Mouse (Mus musculus) left cerebral cortex, postnatal 36 days (tissue): ENCODE measurements around the gene Rnf222. TPM values are rescaled to one million over a fixed set of nuclear protein-coding genes. Genes with fewer than 3 reads are reported as not detected.

ENCODE experiments used
- DNase-seq, 2 experiments: peaks; one replicate each; pipeline ENCODE4 v3.0.0; 2021 to 2022; ENCODE audit warnings: low spot score in 2 of 2, mixed read lengths in 1 of 2
- intact Hi-C: fragments of 180-260 bp; cut with DNase I; formaldehyde crosslinking; loops from one replicate; pipeline ENCODE4 v1.15.1; 2025
- total RNA-seq, 2 experiments: library from RNA; stranded (reverse); gene quantifications; 2 replicates each; pipeline ENCODE4 v1.2.3; 2021

Rnf222 gene
- total RNA-seq, 2 experiments from 2014 or later: not detected

DNA sequence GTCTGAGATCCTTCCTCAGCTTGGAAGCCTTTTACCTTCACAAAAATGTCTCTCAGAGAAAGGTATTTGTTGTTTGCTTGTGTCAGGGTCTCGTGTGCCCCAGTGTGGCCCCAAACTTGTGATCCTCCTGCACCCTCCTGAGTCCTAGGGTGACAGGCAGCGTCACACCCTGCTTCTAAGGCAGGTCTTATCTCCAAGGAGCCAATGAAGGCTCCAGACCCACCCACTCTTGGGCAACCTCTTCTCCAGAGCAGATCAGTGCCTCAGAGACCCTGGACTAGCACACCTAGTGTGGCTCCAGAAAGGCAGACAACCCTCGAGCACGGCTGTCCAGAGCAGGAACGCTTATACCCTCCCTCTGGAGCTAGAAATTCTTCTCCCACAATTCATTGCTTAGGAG is 4.0 kb upstream of the Rnf222 start:
- DNase-seq: no peak
- intact Hi-C loops: no loop called here

DNA sequence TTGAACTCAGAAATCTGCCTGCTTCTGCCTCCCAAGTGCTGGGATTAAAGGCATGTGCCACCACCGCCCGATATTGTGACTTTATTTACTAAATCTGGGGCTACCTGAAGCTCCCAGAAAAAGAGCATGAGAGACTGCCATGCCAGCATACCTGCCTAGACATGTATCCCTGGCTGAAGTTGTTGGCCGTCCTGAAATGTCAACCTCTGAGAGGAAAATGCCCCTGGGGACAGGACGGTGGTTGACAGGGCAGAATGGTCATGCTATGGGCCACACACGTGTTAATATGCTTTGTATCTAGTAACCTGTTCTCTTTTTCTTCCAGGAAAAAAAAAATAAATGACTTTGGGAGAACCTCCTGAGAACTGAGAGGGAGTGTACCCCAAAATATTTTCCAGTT is 2.3 kb upstream of the Rnf222 start:
- intact Hi-C loops: no loop called here
- DNase-seq: no peak

DNA sequence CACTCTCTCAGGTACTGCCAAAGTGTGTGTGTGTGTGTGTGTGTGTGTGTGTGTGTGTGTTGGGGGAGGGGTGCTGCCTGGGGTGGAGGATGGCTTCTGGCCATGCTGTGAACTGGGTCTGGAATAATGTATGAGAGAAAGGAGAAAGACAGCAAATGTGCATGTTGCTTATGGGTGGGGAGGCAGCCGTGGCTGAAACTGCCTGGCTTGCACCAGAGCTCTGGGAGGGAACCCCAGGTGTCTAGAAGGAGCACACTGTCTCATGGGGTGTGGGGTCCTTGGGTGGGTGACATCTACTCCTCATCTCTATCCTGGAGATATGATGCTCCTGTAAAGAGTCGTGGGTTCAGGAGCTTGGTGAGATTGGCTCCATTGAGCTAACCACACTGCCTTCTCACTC is 300 bp downstream of the Rnf222 start:
- intact Hi-C loops: no loop called here
- no peak for DNase-seq

DNA sequence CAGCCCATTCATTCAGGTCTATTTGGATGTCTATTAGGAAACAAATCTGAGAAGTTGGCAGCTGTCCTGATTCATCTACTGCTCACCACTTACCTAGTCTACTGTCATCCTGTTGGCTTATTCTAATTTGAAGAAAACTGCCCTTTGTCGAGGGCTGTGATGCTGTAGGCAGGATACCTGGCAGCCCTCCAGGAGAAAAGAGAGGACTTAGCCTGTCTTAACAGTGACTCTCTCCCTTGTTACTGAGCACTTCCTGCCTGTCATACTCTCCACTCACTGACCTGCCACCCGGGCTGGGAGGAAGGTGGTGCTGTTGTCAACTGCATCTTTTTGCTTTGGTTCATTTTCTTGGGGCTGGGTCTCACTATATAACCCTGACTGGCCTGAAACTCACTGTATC is 2.3 kb downstream of the Rnf222 start:
- no peak for DNase-seq
- intact Hi-C loops: no loop called here

DNA sequence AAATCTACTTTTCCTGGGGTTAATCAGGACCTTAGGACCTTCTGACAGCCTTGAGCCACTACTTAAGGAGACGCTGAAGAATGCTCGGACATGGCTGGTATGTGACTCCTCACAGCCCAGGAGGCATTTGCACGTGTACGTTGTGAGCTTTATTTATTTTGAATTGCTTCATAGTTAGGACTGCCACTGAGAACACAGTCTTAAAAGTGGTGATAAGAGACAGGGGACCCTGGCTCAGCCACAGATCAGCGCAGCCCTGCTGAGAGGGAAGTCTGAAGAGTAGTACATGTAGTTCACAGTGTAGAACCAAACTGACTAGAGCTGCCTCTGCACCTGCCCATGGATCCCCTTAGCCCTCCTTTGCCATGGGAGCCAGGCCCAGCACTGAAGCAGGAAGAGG is 3.5 kb downstream of the Rnf222 start:
- intact Hi-C loops: no loop called here
- no peak for DNase-seq

DNA sequence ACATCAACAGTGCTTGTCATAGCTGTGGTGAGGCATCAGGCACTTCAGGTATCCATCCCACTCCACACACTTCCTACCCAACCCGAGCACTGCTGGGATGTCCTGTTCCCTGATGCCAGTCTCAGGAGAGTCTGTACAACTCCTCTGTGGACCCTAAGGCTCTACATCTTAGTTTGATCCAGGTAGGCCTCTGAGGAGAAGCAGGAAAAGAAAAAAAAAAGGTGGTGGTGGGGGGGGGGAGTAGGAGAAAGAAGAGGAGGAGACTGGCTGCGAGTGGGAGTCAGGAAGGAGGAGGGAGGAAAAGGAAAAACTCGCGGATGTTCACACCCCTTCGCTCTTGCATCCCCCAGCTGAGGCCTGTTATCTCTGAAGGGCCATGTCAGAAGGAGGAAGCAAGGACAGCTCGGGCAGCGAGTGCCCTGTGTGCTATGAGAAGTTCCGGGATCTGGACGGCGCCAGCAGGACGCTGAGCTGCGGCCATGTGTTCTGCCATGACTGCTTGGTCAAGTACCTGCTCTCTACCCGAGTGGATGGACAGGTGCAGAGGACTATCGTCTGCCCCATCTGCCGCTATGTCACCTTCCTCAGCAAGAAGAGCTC is 4.0 kb downstream of the Rnf222 start:
- intact Hi-C loops: no loop called here
- DNase-seq: no peak

DNA sequence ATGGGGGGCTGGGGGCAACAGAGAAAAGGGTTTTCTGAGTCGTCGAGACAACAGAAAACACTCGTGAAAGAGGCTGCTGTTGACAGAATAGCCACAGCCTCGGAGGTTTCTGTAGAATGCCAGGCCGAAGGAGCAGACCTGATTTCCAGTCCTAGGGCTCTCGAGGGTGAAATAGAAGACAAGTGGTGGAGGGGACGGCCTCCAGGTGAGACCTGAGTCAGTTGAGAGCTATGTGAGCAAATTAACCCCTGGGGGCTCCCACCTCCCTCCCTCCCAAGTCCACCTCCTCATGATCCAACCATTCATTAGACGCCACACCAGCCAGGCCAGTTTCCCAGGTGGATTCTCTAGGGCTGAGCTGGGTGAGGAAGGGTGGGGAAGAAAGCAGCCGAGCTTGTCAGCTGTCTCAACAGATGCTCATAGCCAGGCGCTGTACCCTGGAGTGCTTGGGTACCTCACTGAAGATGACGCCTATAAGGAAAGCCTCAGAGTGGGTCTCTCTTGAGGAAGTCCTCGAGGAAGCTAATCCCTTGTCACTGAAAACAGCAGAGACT is 5.6 kb downstream of the Rnf222 start:
- intact Hi-C loops: no loop called here
- no peak for DNase-seq

DNA sequence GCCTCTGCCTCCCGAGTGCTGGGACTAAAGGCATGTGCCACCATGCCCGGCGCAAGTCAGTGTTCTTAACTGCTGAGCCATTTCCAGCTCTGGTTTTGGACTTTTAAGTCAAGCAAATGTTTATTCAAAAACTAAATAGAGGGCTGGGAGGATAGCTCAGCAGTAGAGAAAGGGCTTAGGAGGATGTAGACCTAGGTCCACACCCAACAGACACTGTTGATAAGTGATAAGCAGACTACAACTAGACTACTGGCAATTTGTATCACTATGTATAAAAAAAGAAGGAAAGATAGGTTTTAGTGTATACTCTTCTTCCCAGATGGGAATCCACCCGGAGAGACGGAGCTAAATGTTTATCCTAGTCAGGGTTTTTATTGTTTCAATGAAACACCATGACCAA is 7.9 kb downstream of the Rnf222 start:
- DNase-seq: no peak
- intact Hi-C loops: no loop called here

DNA sequence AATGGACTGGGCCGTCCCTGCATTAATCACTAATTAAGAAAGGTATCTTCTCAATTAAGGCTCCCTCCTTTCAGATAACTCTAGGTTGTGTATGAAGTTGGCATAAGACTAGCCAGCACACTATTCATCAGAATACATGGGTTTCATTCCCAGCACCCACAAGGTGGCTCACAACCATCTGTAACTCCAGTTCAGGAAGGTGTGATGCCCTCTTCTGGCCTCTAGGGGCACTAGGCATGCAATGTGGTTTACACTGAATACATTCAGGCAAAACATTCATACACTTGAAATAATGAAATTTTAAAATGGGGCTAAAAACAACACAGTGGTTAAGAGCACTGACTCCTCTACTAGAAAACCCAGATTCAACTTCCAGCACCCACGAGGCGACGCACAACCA is 8.8 kb downstream of the Rnf222 start:
- intact Hi-C loops: no loop called here
- DNase-seq: no peak

DNA sequence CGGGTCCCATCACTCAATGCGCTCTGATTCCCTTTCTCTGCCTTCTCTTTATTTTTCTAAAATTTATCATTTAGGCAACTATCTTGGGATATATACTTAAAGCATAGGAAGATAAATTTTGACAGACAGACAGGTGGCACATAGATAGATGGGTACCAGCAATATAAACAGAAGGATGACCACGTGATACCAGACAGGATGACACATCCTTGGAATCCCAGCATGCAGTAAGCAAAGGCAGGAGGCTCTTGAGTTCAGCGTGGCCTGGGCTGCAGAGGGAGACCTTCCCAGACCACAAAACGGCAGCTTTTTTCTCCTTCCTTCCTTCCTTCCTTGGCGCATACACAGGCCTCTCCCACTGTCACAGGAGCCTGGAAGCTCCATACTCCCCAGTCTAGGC is 9.5 kb downstream of the Rnf222 start:
- no peak for DNase-seq
- intact Hi-C loops: no loop called here

DNA sequence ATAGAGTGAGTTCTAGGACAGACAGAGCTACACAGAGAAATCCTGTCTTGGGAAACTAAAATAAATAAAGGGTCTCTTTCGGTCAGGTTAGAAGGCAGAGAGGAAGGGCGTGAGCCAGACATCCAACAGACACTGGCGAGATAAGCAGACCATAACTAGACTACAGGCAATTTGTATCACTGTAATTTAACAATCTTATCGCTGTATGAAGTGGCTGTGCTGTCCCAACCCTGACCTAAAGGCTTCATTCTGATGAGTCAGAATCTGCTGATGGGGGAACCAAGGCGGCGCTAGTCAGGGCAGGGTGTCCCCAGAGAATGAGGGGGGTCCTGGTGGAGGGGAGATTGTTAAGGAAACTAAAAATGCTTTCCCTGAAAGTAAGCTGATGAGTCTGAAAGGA is 10.4 kb downstream of the Rnf222 start:
- DNase-seq: no peak
- intact Hi-C loops: no loop called here

DNA sequence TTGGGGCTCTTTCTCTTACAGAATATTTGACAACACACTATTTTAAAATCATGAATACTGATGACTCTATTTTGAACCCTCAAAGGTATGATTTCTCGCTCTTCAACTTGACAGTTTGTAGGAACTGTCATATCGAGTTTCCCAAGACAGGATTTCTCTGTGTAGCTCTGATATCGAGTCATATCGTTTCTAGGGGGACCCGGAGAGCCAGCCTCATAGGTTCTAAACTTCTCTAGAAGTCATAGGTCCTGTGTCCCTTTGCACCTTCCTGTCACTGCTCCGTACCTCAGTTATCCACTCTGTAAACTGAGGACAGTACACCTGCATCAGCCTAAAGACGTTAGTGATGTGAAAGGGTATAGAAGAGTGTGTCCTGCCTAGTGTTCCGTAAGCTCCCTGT is 11.5 kb downstream of the Rnf222 start:
- intact Hi-C loops: loop anchor here (2.0 to 5.0 kb wide), 3 partner anchors 37 to 67 kb away; partner anchors contain the start of gene Slc25a35

DNA sequence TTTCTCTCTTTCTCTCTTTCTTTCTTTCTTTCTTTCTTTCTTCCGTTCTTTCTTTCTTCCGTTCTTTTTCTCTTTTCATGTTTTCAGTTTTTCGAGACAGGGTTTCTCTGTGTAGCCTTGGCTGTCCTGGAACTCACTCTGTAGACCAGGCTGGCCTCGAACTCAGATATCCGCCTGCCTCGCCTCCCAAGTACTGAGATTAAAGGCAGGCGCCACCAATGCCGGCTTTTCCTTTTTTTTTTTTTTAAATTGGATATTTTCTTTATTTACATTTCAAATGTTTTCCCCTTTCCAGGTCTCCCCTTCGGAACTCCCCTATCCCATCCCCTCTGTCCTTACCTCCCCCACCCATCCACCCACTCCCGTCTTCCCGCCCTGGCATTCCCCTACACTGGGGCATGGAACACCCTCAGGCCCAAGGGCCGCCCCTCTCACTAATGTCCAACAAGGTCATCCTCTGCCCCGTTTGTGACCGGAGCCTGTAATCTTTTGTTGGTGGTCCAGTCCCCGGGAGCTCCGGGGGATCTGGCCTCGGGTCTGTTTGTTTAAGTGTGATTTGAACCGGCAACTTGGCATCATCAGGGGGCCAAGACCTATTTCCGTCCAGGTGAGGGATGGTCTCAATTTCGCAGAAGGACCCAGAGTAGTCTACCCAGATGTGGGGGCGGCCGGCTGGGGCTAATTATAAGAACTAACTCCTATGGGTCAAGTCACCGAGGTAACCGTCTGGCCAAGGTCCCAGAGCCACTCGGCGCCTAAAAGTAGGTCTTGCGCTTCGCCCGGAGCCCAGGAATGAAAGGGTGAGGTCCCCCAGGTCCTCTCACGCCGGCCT is 12.4 kb downstream of the Rnf222 start:
- no peak for DNase-seq
- intact Hi-C loops: loop anchor here (2.0 to 5.0 kb wide), 3 partner anchors 37 to 67 kb away; partner anchors contain the start of gene Slc25a35

More for the DNA sequence above, 11.5 kb downstream of the Rnf222 start:
- no peak for DNase-seq

DNA sequence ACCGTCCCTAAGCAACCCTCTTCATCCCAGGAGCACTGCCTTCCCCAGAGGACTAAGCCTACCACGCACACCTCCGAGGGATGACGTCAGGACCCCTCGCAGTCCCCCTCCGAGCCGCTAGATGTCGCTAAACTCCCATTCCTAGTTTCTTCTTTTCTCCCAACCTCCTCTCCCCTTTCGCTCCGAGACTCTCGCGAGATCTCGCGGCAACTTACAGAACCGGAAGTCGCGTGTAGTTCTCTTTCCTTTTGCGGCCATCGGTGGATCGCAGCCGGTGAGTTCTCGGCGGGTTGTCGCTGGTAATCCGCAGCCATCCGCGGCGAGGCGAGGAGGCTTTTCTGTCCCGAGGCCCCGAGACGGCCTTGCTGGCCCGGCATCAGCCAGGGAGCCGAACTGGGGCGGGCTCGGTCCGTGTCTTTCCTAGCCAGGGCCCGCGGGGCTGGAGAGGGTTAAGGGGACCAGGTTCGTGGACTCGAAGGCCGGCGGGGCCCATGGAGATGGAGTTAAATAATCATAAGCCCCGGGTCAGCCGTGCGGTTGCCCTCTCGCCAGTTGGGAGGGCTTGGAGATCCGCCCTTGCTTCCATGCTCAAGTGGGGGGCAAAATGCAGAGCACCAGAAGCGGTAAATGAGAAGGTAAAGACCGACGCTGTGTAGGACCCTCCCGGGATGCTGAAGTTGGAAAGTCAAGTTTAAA is 13.1 kb downstream of the Rnf222 start, which contains the start of gene Rpl26:
TSS of gene Rpl26 (plus strand) at position 233 of the 696 bp plus-strand sequence.
- intact Hi-C loops: loop anchor here (2.0 to 5.0 kb wide), 3 partner anchors 36 to 66 kb away; partner anchors contain the start of gene Slc25a35
- DNase-seq: peak; percentile 98 to 99

DNA sequence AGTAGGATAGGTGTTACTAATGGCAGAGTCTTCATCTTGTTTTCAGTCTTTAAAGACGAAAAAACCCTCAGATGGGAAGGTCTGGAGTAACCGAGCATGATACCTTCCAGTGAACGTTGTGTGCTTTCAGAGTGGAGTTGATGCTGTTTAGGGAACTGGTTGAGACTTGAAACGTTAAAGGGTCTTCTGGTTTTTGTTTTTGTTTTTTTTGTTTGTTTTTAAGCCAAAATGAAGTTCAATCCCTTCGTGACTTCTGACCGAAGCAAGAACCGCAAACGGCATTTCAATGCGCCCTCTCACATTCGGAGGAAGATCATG is 13.7 kb downstream of the Rnf222 start:
- intact Hi-C loops: loop anchor here (5.0 kb wide), 2 partner anchors 35 to 65 kb away; partner anchors contain the start of gene Slc25a35
- no peak for DNase-seq

DNA sequence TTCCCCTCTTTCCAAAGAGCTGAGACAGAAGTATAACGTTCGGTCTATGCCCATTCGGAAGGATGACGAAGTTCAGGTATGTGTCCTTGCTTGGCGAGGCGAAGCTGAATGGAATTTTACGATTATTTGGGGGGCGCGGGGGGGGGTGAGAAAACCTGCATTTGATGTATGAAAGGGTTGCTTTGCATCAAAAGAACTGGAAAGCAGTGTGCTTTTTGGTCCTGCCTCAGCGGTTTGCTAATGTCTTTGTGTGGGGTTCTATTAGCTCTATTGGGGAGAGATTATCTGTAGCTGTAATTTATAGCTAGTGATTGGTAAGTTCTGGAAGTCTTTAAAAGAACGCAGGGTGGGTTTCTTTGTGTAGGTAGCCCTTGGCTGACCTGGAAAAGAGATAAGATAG is 14.0 kb downstream of the Rnf222 start:
- no peak for DNase-seq
- intact Hi-C loops: loop anchor here (5.0 kb wide), 2 partner anchors 35 to 65 kb away; partner anchors contain the start of gene Slc25a35

DNA sequence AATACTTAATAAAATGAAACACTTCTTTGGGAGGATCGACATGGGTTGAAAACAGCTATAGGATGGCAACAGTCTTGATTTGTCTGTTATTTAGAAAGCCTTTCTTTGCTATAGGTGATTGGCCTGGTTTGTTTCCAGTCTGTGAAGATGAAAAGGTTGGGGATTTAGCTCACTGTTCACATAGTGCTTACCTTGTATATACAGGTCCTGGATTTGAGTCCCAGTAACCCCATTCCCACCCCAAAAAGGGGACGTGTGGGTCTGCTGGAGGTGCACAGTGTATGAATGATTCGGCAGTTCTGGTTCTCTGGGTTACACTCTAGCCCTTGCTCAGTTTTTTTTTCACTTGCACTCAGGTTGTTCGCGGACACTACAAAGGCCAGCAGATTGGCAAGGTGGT is 14.5 kb downstream of the Rnf222 start:
- intact Hi-C loops: loop anchor here (5.0 kb wide), 2 partner anchors 34 to 64 kb away; partner anchors contain the start of gene Slc25a35
- no peak for DNase-seq

DNA sequence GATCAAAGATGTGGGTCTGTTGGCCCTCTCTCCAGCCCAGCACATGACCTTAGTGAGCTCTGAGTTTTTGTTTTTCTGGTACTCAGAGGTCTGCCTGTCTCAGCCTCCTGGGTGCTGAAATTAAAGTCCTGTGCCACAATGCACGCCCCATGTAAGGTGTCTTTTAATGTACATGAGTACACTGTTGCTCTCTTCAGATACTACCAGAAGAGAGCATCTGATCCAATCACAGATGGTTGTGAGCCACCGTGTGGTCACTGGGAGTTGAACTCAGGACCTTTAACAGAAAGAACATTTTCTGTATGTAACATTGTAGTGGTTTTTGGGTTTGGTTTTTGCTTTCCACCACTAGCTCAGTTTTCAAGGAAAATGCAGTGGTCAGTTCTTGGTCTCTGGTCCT is 15.4 kb downstream of the Rnf222 start:
- intact Hi-C loops: loop anchor here (2.0 to 5.0 kb wide), 3 partner anchors 34 to 79 kb away; partner anchors contain the start of gene Slc25a35

DNA sequence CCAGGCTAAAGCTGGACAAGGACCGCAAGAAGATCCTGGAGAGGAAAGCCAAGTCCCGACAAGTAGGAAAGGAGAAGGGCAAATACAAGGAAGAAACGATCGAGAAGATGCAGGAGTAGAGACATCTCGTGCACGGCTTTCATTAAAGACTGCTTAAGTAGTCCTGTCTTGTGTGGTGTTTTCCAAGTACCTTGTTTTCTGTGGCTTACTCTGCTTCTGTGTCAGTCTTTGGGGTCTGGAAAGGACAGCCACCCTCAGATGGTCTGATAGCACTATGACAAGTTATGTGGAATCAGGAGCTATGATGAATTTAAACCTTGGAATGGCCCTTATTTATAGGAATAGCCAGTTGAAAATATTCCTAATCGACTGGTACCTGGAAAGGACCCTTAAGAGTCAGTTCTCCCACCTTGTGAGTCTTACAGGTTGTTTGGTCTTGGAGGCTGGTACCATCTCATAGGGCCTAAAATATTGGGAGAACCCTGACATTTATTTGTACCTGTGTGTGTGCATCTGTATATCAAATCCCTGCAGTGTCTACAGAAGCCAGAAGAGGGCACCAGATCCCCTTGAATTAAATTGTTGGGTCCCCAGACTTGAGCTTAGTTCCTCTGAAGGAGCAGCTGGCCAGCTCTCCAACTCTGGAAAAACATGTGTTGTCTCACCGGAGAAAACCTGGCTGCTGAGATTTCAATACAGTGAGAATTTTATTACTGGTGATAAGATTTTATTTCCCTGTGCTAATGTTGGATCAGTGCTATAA is 16.2 kb downstream of the Rnf222 start:
- intact Hi-C loops: loop anchor here (2.0 to 5.0 kb wide), 3 partner anchors 33 to 78 kb away; partner anchors contain the start of gene Slc25a35
- DNase-seq: peak; percentile 52 to 72

More for the DNA sequence above, 15.4 kb downstream of the Rnf222 start:
- DNase-seq: no peak
